ENCODE assay signal across 12 mouse cellular contexts in the genomic region with DNA sequence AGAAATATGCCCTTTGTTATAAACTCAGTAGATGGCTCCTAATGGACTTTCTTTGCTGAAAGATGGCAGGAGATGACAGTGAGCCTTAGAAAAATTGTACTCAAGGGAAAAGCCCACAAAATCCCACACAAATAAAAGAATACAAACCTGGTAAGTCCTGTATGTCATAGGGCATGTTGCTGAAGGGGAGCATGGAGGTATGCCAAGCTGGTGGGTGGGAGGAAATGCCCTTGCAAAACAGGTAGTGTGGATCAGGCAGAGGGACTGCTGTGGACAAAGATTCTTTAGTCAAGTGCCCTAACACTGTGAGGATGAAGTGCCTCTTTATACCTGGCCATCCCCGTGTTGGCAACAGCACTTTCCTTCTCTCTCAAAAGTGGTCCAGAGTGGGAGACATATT.
"Had no signal": no experiment of that assay in that cellular context is flagged by ENCODE, and none has a peak within 500 bp of the region (broad histone marks: within the 10 kb centered on the region; RNA-seq: fewer than 3 reads in every experiment).

No protein-coding gene starts in this region.

- DNase-seq: retina, postnatal 1 day; right cerebral cortex, adult 18-20 months; right cerebral cortex, postnatal 14 days; right cerebral cortex, postnatal 25 days; right cerebral cortex, postnatal 4 days; spleen, adult 18-20 months; thymus, adult 18-20 months; thymus, adult 2 months; thymus, postnatal 14 days; thymus, postnatal 25 days; thymus, postnatal 36 days; thymus, postnatal 4 days had no signal
